Mouse (Mus musculus) adrenal gland, postnatal 4 days (tissue): ENCODE results near the gene Pop4. TPM values are rescaled to one million over a fixed set of nuclear protein-coding genes. Genes with fewer than 3 reads are reported as not detected.
A peak's percentile ranks its signal among the peaks of the same experiment; 100 is the strongest.
"Not testable (repeated sequence)": the region's sequence is repeated elsewhere in the genome, so short reads cannot be mapped to it uniquely, and the experiment has no call there.

ENCODE experiments used
- DNase-seq, 2 experiments: peaks; one replicate each; pipeline ENCODE4 v3.0.0; 2021 to 2022; ENCODE audit warnings: low spot score in 2 of 2, mixed read lengths in 2 of 2
- long read RNA-seq, 2 experiments: library from polyadenylated mRNA; stranded (forward); transcript quantifications; one replicate each; pipeline ENCODE4 v2.0.0; 2021
- total RNA-seq, 2 experiments: library from RNA; stranded (reverse); gene quantifications; 2 replicates each; pipeline ENCODE4 v1.2.3; 2021

The Pop4 gene
- 10 to 100 TPM; 58.8 to 62.7 TPM for total RNA-seq
- long read RNA-seq, experiment 1, transcript Pop4-201 (7 exons, 2,113 nt), result major isoform, 36 of 53 reads
- long read RNA-seq, experiment 1, partial matches to known transcripts, result 4 of 53 reads
- long read RNA-seq, experiment 1, other reads (novel, unspliced or antisense), result 13 of 53 reads
- long read RNA-seq, experiment 2, transcript Pop4-201 (7 exons, 2,113 nt), result major isoform, 38 of 55 reads
- long read RNA-seq, experiment 2, partial matches to known transcripts, result 9 of 55 reads
- long read RNA-seq, experiment 2, other reads (novel, unspliced or antisense), result 8 of 55 reads

- peak; percentile 74 to 82 for DNase-seq
Observed at GRCm38 (mm10) chr7:38270703-38271510, at the start of gene Pop4. Pop4 (minus strand) TSS chr7:38271423.

GRCm38 (mm10) chr7:38320641-38321040 lies 49.4 kb upstream of the Pop4 start:
- DNase-seq, result no peak

- DNase-seq, result not testable (repeated sequence)
Observed at GRCm38 (mm10) chr7:38282192-38282591, 11.0 kb upstream of the Pop4 start.

GRCm38 (mm10) chr7:38272551-38272950 lies 1.3 kb upstream of the Pop4 start:
- DNase-seq, result no peak

- no peak for DNase-seq
Observed at GRCm38 (mm10) chr7:38271859-38272258, 636 bp upstream of the Pop4 start.

GRCm38 (mm10) chr7:38271511-38271811 lies 238 bp upstream of the Pop4 start:
- DNase-seq, result no peak

GRCm38 (mm10) chr7:38267006-38267680 lies 4.1 kb downstream of the Pop4 start:
- peak in 1 of 2 experiments; percentile 5 for DNase-seq

GRCm38 (mm10) chr7:38262406-38262805 lies 8.8 kb downstream of the Pop4 start:
- DNase-seq, result no peak

- no peak for DNase-seq
Observed at GRCm38 (mm10) chr7:38259631-38260030, 11.6 kb downstream of the Pop4 start.

GRCm38 (mm10) chr7:38253441-38253840 lies 17.8 kb downstream of the Pop4 start:
- no peak for DNase-seq

GRCm38 (mm10) chr7:38251494-38252216 lies 19.6 kb downstream of the Pop4 start:
- DNase-seq, result no peak

GRCm38 (mm10) chr7:38242417-38242816 lies 28.8 kb downstream of the Pop4 start:
- no peak for DNase-seq

GRCm38 (mm10) chr7:38237140-38237539 lies 34.1 kb downstream of the Pop4 start:
- no peak for DNase-seq

GRCm38 (mm10) chr7:38236400-38237105 lies 34.7 kb downstream of the Pop4 start:
- no peak for DNase-seq

GRCm38 (mm10) chr7:38230285-38230684 lies 40.9 kb downstream of the Pop4 start:
- no peak for DNase-seq

GRCm38 (mm10) chr7:38228329-38228728 lies 42.9 kb downstream of the Pop4 start:
- DNase-seq, result no peak

- DNase-seq, result peak; percentile 77 to 80
Observed at GRCm38 (mm10) chr7:38227900-38228298, 43.3 kb downstream of the Pop4 start, which contains the start of gene Plekhf1. Plekhf1 (minus strand) TSS chr7:38228016.

GRCm38 (mm10) chr7:38227181-38227899 lies 43.9 kb downstream of the Pop4 start:
- peak in 1 of 2 experiments; percentile 35 for DNase-seq

- DNase-seq, result no peak
Observed at GRCm38 (mm10) chr7:38226226-38226625, 45.0 kb downstream of the Pop4 start.
